Mouse (Mus musculus) erythroblast, embryonic 14.5 days (primary cell): ENCODE measurements around the gene Adamts13.

Experiments
- GATA1 ChIP-seq: IDR thresholded peaks from 2 replicates; pipeline ENCODE4 v1.6.1; 2012; ENCODE audit warnings: low read length, inconsistent platforms, mixed read lengths
- TAL1 ChIP-seq: IDR thresholded peaks from 3 replicates; pipeline ENCODE4 v1.6.1; 2012; ENCODE audit warnings: low read length, inconsistent platforms, mixed read lengths

DNA sequence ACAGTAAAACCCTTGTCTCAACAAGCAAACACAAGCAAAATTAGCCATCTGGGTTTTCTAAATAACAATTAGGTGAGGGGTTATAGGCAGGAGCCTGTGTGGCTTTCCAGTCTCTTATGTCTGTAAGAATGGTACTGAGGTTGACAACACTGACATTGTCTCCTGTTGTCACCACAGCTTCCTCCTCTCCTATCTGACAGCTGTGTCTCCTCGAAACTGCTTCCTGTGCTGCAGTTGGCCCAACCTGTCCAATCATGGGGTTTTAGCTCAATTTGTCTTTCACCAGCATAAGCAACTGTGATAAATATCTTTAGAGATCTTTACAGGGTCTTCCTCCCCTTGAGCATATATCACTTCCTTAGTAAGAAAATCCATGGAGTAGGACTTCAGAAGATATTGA, 36.8 kb upstream of the Adamts13 start:
- no peak for TF ChIP-seq TAL1
- no peak for TF ChIP-seq GATA1
